Comparison of ENCODE assay signal across 9 mouse cellular contexts in the genomic region with DNA sequence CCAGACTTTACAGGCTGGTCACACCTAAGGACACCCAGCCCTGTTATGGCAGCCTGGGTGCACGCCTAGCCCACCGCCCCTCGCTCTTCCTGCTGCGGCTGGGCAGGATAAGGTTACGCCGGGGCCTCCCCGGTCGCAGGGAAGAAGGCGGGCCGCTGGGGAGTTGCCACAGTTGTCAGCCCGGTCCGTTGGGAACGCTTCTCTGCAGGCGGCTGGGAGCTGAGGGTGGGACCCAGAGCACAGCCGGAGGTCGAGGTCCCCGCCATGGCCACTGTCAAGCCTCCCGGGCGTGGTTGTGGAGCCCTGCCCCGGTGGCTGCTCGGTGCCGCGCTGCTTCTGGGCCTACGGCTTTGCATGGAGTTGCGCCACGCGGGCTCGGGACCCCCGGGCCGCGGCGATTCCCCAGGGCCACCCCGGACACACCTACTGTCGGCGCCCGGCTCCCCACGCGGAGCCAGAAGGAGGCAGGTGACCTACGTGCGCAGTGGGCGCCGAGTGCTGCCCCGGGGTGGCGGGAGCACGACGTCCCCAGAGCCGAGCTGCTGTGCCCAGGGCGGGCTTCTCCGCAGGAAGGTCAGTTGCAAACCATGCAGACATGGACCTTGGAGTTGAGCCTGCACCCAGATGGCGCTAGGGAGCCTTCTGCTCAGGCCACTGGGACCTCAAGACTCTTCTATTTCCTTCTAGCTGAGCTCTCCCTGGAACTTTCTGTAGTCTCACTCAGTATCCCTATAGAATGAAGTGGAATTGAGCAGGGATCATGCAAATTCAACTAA. TPM values are rescaled to one million over a fixed set of nuclear protein-coding genes. Genes with fewer than 3 reads are reported as not detected.
DNase-seq lines count a peak whose midpoint lies in the region; ATAC-seq lines count a peak whose summit lies in the region.
"Had no signal": no experiment of that assay in that cellular context is flagged by ENCODE, and none has a peak within 500 bp of the region (broad histone marks: within the 10 kb centered on the region; RNA-seq: fewer than 3 reads in every experiment).

A gene (plus strand): TSS at position 191 of the 776 bp plus-strand sequence.

- under 1% methylated on average over 50 of the region's 50 CpGs for WGBS in hindbrain, embryonic 10.5 days
- 1% methylated on average over 50 of the region's 50 CpGs for WGBS in lung, embryonic 15.5 days

- no peaks in the 10 kb centered on the region for H3K9me3 ChIP-seq in hindbrain, embryonic 10.5 days
- no peaks in the 10 kb centered on the region for H3K9me3 ChIP-seq in lung, embryonic 15.5 days

- H3K27ac ChIP-seq in hindbrain, embryonic 10.5 days, result peak within 1 kb of the TSS; percentile 87
- peak within 1 kb of the TSS; percentile 20 for H3K27ac ChIP-seq in lung, embryonic 15.5 days
- H3K27ac ChIP-seq: macrophage had no signal

- peak; percentile 81 for DNase-seq in ZHBTc4 (ENCODE audit: low read depth, low spot score)
- peak; percentile 80 to 82 for DNase-seq in cerebellum, postnatal 14 days
- DNase-seq in frontal cortex, postnatal 14 days (ENCODE audit: low spot score in 2 of 2), result peak; percentile 54 to 64
- DNase-seq in hindbrain, embryonic 10.5 days (ENCODE audit: low spot score), result peak; percentile 78
- peak; percentile 15 for DNase-seq in layer of hippocampus, adult 9-10 months (ENCODE audit: low spot score)
- peak; percentile 83 for DNase-seq in retina, postnatal 1 day

- H3K27me3 ChIP-seq in hindbrain, embryonic 10.5 days (ENCODE audit: insufficient read depth, poor library complexity, severe bottlenecking), result peaks cover 24% of the 10 kb centered on the region
- H3K27me3 ChIP-seq in lung, embryonic 15.5 days, result no peaks in the 10 kb centered on the region

- H3K9ac ChIP-seq in lung, embryonic 15.5 days, result peak within 1 kb of the TSS; percentile 61

- peak within 1 kb of the TSS; percentile 76 for H3K4me2 ChIP-seq in lung, embryonic 15.5 days

- H3K4me1 ChIP-seq in hindbrain, embryonic 10.5 days (replicated peaks), result peaks cover 27% of the 10 kb centered on the region
- peaks cover 4% of the 10 kb centered on the region; the same call in 1 of the 2 replicates for H3K4me1 ChIP-seq in lung, embryonic 15.5 days

- peak within 1 kb of the TSS; percentile 69 for H3K4me3 ChIP-seq in hindbrain, embryonic 10.5 days
- H3K4me3 ChIP-seq in lung, embryonic 15.5 days, result peak within 1 kb of the TSS; percentile 49

- H3K36me3 ChIP-seq in hindbrain, embryonic 10.5 days, result no peaks in the 10 kb centered on the region
- no peaks in the 10 kb centered on the region for H3K36me3 ChIP-seq in lung, embryonic 15.5 days

- ATAC-seq in lung, embryonic 15.5 days (ENCODE audit: borderline replicate concordance, extremely low read depth, low FRiP score, low TSS enrichment), result peak; percentile 91
- ATAC-seq in megakaryocyte-erythroid progenitor cell, adult 5-6 weeks (replicated peaks; ENCODE audit: low FRiP score, low TSS enrichment, poor library complexity, severe bottlenecking), result no peak

RNA-seq across cellular contexts. Expression of the gene that starts here (rescaled TPM):
- 1.2 and 1.4 TPM in 2 replicates for polyA plus RNA-seq in hindbrain, embryonic 10.5 days (2016; fragmentation: Nextera tagmentation; extraction: Ambion mirVana)
- 3.9 and 4.3 TPM in 2 replicates for polyA plus RNA-seq in lung, embryonic 15.5 days (2015; fragmentation: Nextera tagmentation; extraction: Ambion mirVana)
- total RNA-seq in megakaryocyte-erythroid progenitor cell, adult 5-6 weeks (2014; fragmentation: Nextera tagmentation), result not detected in 2 replicates
- not detected in 2 replicates for total RNA-seq in megakaryocyte-erythroid progenitor cell, adult 5-6 weeks (2017)
- polyA plus RNA-seq: macrophage had no signal

Comparison
In these comparisons a context has a peak if more than half of its experiments do, and no peak if none do; other contexts are left out.
1. DNase-seq: peak in every context shown above with its lines; median percentile 83 in retina, postnatal 1 day; 81 in ZHBTc4; 81 in cerebellum, postnatal 14 days; 78 in hindbrain, embryonic 10.5 days; 59 in frontal cortex, postnatal 14 days; 15 in layer of hippocampus, adult 9-10 months.